Mouse (Mus musculus) C2C12 (cell line): Measurements from ENCODE around the gene Pabpn1l. TPM values are rescaled to one million over a fixed set of nuclear protein-coding genes. Genes with fewer than 3 reads are reported as not detected.
"Not testable (repeated sequence)": the region's sequence is repeated elsewhere in the genome, so short reads cannot be mapped to it uniquely, and the experiment has no call there.

ENCODE experiments used
- H3K27me3 ChIP-seq: one replicate; pipeline ENCODE4 v1.6.1; 2011; ENCODE audit not compliant: control insufficient read depth, insufficient read depth, insufficient read length
- H3K36me3 ChIP-seq: one replicate; pipeline ENCODE4 v1.6.1; 2011; ENCODE audit not compliant: control insufficient read depth, insufficient read depth
- H3K4me3 ChIP-seq: one replicate; pipeline ENCODE4 v1.5.1; 2011; ENCODE audit warnings: mild to moderate bottlenecking, control low read depth; ENCODE audit not compliant: poor library complexity, insufficient read depth, severe bottlenecking
- H3K79me2 ChIP-seq: one replicate; pipeline ENCODE4 v1.6.1; 2011; ENCODE audit not compliant: control insufficient read depth, insufficient read depth
- H3K79me3 ChIP-seq: one replicate; pipeline ENCODE4 v1.6.1; 2011; ENCODE audit warnings: low read depth, control low read depth
- H3ac ChIP-seq: one replicate; pipeline ENCODE3; 2011; ENCODE audit warnings: low read depth; ENCODE audit not compliant: control insufficient read depth, insufficient read length
- CEBPB ChIP-seq: IDR thresholded peaks from one replicate; pipeline ENCODE4 v1.6.1; 2011; ENCODE audit warnings: low read depth, mild to moderate bottlenecking, control low read depth, moderate library complexity
- CTCF ChIP-seq: IDR thresholded peaks from one replicate; pipeline ENCODE4 v1.5.1; 2011; ENCODE audit not compliant: control insufficient read depth, insufficient read depth, insufficient read length
- FOSL1 ChIP-seq: IDR thresholded peaks from one replicate; pipeline ENCODE4 v1.8.0; 2011; ENCODE audit warnings: mild to moderate bottlenecking, low read length; ENCODE audit not compliant: poor library complexity, insufficient read depth, severe bottlenecking
- MAX ChIP-seq: IDR thresholded peaks from one replicate; pipeline ENCODE4 v1.6.1; 2011; ENCODE audit warnings: mild to moderate bottlenecking, control low read depth
- MYOD1 ChIP-seq: IDR thresholded peaks from one replicate; pipeline ENCODE4 v1.6.1; 2011; ENCODE audit warnings: low read depth; ENCODE audit not compliant: control insufficient read depth, insufficient read length
- MYOG ChIP-seq: IDR thresholded peaks from one replicate; pipeline ENCODE4 v1.6.1; 2011; ENCODE audit not compliant: control insufficient read depth, insufficient read length; ENCODE audit errors: extremely low read depth
- USF1 ChIP-seq: IDR thresholded peaks from one replicate; pipeline ENCODE4 v1.6.1; 2011; ENCODE audit warnings: low read depth, mild to moderate bottlenecking, control low read depth, moderate library complexity
- polyA plus RNA-seq: library from polyadenylated mRNA; unstranded; fragments of >200 nt; fragmentation: generic; extraction: Trizol; gene quantifications from one replicate; pipeline ENCODE4 v1.2.1, GENCODE M21; 2012; ENCODE audit warnings: missing spikeins

The Pabpn1l gene
- polyA plus RNA-seq, 1 experiment = not detected

- Histone ChIP-seq H3K4me3 (no peak overlapping the region), H3K79me2 (no peaks in the 10 kb centered on the region), H3K36me3 (no peaks in the 10 kb centered on the region), H3K79me3 (no peaks in the 10 kb centered on the region), H3ac (no peak overlapping the region), H3K27me3 (peaks cover 70% of the 10 kb centered on the region)
- TF ChIP-seq CEBPB (no peak), MAX (no peak), USF1 (no peak), FOSL1 (no peak), MYOD1 (no peak), CTCF (no peak), MYOG (no peak)
Measured at GRCm38 (mm10) chr8:122638601-122639000, 16.1 kb upstream of the Pabpn1l start.

- Histone ChIP-seq H3K36me3 (no peaks in the 10 kb centered on the region), H3K4me3 (no peak overlapping the region), H3K79me3 (no peaks in the 10 kb centered on the region), H3ac (no peak overlapping the region), H3K27me3 (peaks cover 65% of the 10 kb centered on the region), H3K79me2 (no peaks in the 10 kb centered on the region)
- TF ChIP-seq CEBPB = no peak
- no peak for TF ChIP-seq MYOG
- no peak for TF ChIP-seq USF1
- TF ChIP-seq FOSL1 = no peak
- TF ChIP-seq MAX = no peak
- TF ChIP-seq MYOD1 = no peak
- TF ChIP-seq CTCF = no peak
Measured at GRCm38 (mm10) chr8:122637230-122637629, 14.7 kb upstream of the Pabpn1l start.

- Histone ChIP-seq H3K36me3 (no peaks in the 10 kb centered on the region), H3K79me2 (no peaks in the 10 kb centered on the region), H3K79me3 (no peaks in the 10 kb centered on the region), H3ac (no peak overlapping the region), H3K27me3 (peaks cover 67% of the 10 kb centered on the region), H3K4me3 (no peak overlapping the region)
- TF ChIP-seq FOSL1 (no peak), CTCF (no peak), CEBPB (no peak)
Measured at GRCm38 (mm10) chr8:122636803-122637175, 14.2 kb upstream of the Pabpn1l start.

- Histone ChIP-seq H3K27me3 (peaks cover 65% of the 10 kb centered on the region), H3ac (no peak overlapping the region), H3K79me2 (no peaks in the 10 kb centered on the region), H3K79me3 (no peaks in the 10 kb centered on the region), H3K4me3 (no peak overlapping the region), H3K36me3 (no peaks in the 10 kb centered on the region)
- TF ChIP-seq CEBPB (no peak), MYOG (no peak), MYOD1 (no peak), FOSL1 (no peak)
Measured at GRCm38 (mm10) chr8:122635878-122636802, 13.6 kb upstream of the Pabpn1l start.

GRCm38 (mm10) chr8:122633205-122633604 is 10.7 kb upstream of the Pabpn1l start:
- no peaks in the 10 kb centered on the region for H3K79me2 ChIP-seq
- TF ChIP-seq FOSL1 = no peak
- no peak for TF ChIP-seq MYOD1
- no peak for TF ChIP-seq MAX
- no peaks in the 10 kb centered on the region for H3K36me3 ChIP-seq

GRCm38 (mm10) chr8:122632134-122632533 is 9.6 kb upstream of the Pabpn1l start:
- H3K36me3 ChIP-seq, H3K79me3 ChIP-seq, H3K79me2 ChIP-seq, H3K4me3 ChIP-seq, H3ac ChIP-seq: not testable (repeated sequence)
- H3K27me3 ChIP-seq = peaks cover 63% of the 10 kb centered on the region

More at GRCm38 (mm10) chr8:122633205-122633604, 10.7 kb upstream of the Pabpn1l start:
- H3K27me3 ChIP-seq = peaks cover 63% of the 10 kb centered on the region
- no peak overlapping the region for H3ac ChIP-seq
- H3K79me3 ChIP-seq = no peaks in the 10 kb centered on the region
- no peak overlapping the region for H3K4me3 ChIP-seq

GRCm38 (mm10) chr8:122630696-122631095 is 8.2 kb upstream of the Pabpn1l start:
- TF ChIP-seq CTCF (no peak), MAX (no peak), USF1 (no peak), FOSL1 (no peak), MYOG (no peak), MYOD1 (no peak), CEBPB (no peak)
- no peak overlapping the region for H3K4me3 ChIP-seq

More at GRCm38 (mm10) chr8:122630696-122631095, 8.2 kb upstream of the Pabpn1l start:
- peaks cover 74% of the 10 kb centered on the region for H3K27me3 ChIP-seq
- H3K36me3 ChIP-seq = no peaks in the 10 kb centered on the region
- no peaks in the 10 kb centered on the region for H3K79me2 ChIP-seq
- H3K79me3 ChIP-seq = no peaks in the 10 kb centered on the region
- H3ac ChIP-seq = no peak overlapping the region
